12 mouse cellular contexts compared by ENCODE assay signal in genomic region chr13:28787331-28787643, GRCm38 (mm10).
A peak's percentile ranks its signal among the peaks of the same experiment; 100 is the strongest.
DNase-seq lines count a peak whose midpoint lies in the region; ATAC-seq lines count a peak whose summit lies in the region.
"Had no signal": no experiment of that assay in that cellular context is flagged by ENCODE, and none has a peak within 500 bp of the region (broad histone marks: within the 10 kb centered on the region; RNA-seq: fewer than 3 reads in every experiment).

No protein-coding gene starts in this region.

- H3K4me2 ChIP-seq in limb, embryonic 15.5 days = peak overlapping the region; percentile 28

- peaks cover 58% of the 10 kb centered on the region for H3K4me1 ChIP-seq in hindbrain, embryonic 10.5 days (replicated peaks)
- H3K4me1 ChIP-seq in limb, embryonic 15.5 days = peaks cover 17% of the 10 kb centered on the region

- no peak overlapping the region for H3K9ac ChIP-seq in limb, embryonic 15.5 days

- no peaks in the 10 kb centered on the region for H3K9me3 ChIP-seq in hindbrain, embryonic 10.5 days
- no peaks in the 10 kb centered on the region for H3K9me3 ChIP-seq in limb, embryonic 15.5 days

- 53% methylated on average over 3 of the region's 3 CpGs for WGBS in hindbrain, embryonic 10.5 days
- 20% methylated on average over 3 of the region's 3 CpGs for WGBS in limb, embryonic 15.5 days

- no peaks in the 10 kb centered on the region for H3K36me3 ChIP-seq in hindbrain, embryonic 10.5 days
- H3K36me3 ChIP-seq in limb, embryonic 15.5 days = no peaks in the 10 kb centered on the region

- DNase-seq in 3T3-L1 (ENCODE audit: low read depth, low spot score) (peak; percentile 61), adipocyte (ENCODE audit: low spot score) (peak; percentile 9)
- DNase-seq in hindbrain, embryonic 10.5 days (ENCODE audit: low spot score) = no peak
- no peak for DNase-seq in right cerebral cortex, postnatal 10 days (ENCODE audit: low spot score in 2 of 2)
- DNase-seq in heart, adult 9 months (ENCODE audit: low spot score in 2 of 2) = no peak
- DNase-seq in embryo, embryonic 11 days = no peak
- DNase-seq in gastrocnemius, postnatal 36 days = no peak
- DNase-seq: cerebellum, adult 18-20 months; heart, adult 18-20 months; lung, postnatal 36 days had no signal

- no peak for ATAC-seq in limb, embryonic 15.5 days (ENCODE audit: insufficient number of reproducible peaks, low FRiP score, low TSS enrichment, low read depth)

- intact Hi-C loops in gastrocnemius, postnatal 36 days (cut with DNase I) = no loop called here

- no peak overlapping the region for H3K4me3 ChIP-seq in hindbrain, embryonic 10.5 days
- H3K4me3 ChIP-seq in limb, embryonic 15.5 days = no peak overlapping the region
- H3K4me3 ChIP-seq: left cerebral cortex, adult 2 months had no signal

- peak overlapping the region; percentile 42 for H3K27ac ChIP-seq in hindbrain, embryonic 10.5 days
- peak overlapping the region; percentile 71 for H3K27ac ChIP-seq in limb, embryonic 15.5 days
- H3K27ac ChIP-seq: left cerebral cortex, adult 2 months had no signal

- H3K27me3 ChIP-seq in hindbrain, embryonic 10.5 days (ENCODE audit: insufficient read depth, poor library complexity, severe bottlenecking) = no peaks in the 10 kb centered on the region
- H3K27me3 ChIP-seq in limb, embryonic 15.5 days = no peaks in the 10 kb centered on the region

Comparison
In these comparisons a context has a peak if more than half of its experiments do, and no peak if none do; other contexts are left out.
1. DNase-seq: peak in 3T3-L1 (single experiment) and adipocyte (single experiment); none in hindbrain, embryonic 10.5 days (single experiment), right cerebral cortex, postnatal 10 days (0 of 2), heart, adult 9 months (0 of 2), embryo, embryonic 11 days (single experiment) and gastrocnemius, postnatal 36 days (0 of 2).